Mouse (Mus musculus) kidney, embryonic 16.5 days (tissue): ENCODE results near the gene Sorbs1. TPM values are rescaled to one million over a fixed set of nuclear protein-coding genes. Genes with fewer than 3 reads are reported as not detected.

Source experiments
- ATAC-seq: fragments of 200-750 bp; cut with Nextera tagmentation; 2 replicates; pipeline ENCODE4 v1.8.0; 2017; ENCODE audit warnings: moderate TSS enrichment; ENCODE audit not compliant: low FRiP score, low TSS enrichment
- H3K27ac ChIP-seq: fragments of 300-500 bp; sonication (generic); 2 replicates; pipeline ENCODE4 v1.5.1; 2014; ENCODE audit warnings: low read length
- H3K27me3 ChIP-seq: fragments of 300-500 bp; sonication (generic); 2 replicates; pipeline ENCODE4 v1.6.1; 2014; ENCODE audit warnings: low read length, control low read depth, mixed read lengths; ENCODE audit not compliant: insufficient read depth
- H3K36me3 ChIP-seq: fragments of 300-500 bp; sonication (generic); 2 replicates; pipeline ENCODE4 v1.6.1; 2014; ENCODE audit warnings: low read length, control low read depth, mixed read lengths; ENCODE audit not compliant: insufficient read depth
- H3K4me1 ChIP-seq: fragments of 300-500 bp; sonication (generic); 2 replicates; pipeline ENCODE4 v1.6.1; 2014; ENCODE audit warnings: low read length, control low read depth, mixed read lengths; ENCODE audit not compliant: insufficient read depth
- H3K4me2 ChIP-seq: fragments of 300-500 bp; sonication (generic); replicated peaks from 2 replicates; pipeline ENCODE4 v1.6.1; 2014; ENCODE audit warnings: low read depth, low read length
- H3K4me3 ChIP-seq: fragments of 300-500 bp; sonication (generic); 2 replicates; pipeline ENCODE4 v1.5.1; 2014; ENCODE audit warnings: mild to moderate bottlenecking, low read length
- H3K9ac ChIP-seq: fragments of 300-500 bp; sonication (generic); replicated peaks from 2 replicates; pipeline ENCODE4 v1.6.1; 2014; ENCODE audit warnings: low read length
- H3K9me3 ChIP-seq: fragments of 300-500 bp; sonication (generic); 2 replicates; pipeline ENCODE4 v1.6.1; 2016; ENCODE audit warnings: low read length, control low read depth
- WGBS: fragments of 180-500 bp; shearing (Covaris S2); extraction: QIAGEN DNeasy Blood & Tissue Kit; methylation state at CpG from one replicate; pipeline ENCODE4 v1.1.7; 2014; 5-methylcytosine and 5-hydroxymethylcytosine counted together
- polyA plus RNA-seq: library from polyadenylated mRNA; unstranded; fragments of >200 nt; fragmentation: Nextera tagmentation; extraction: Ambion mirVana; gene quantifications from 2 replicates; pipeline ENCODE4 v1.2.1, GENCODE M21; 2015

Gene Sorbs1
- polyA plus RNA-seq, 1 experiment from 2014 or later: 60.1 TPM

GRCm38 (mm10) chr19:40275401-40276188 lies 238.0 kb downstream of the Sorbs1 start:
- Histone ChIP-seq H3K27me3 (peaks cover 5% of the 10 kb centered on the region; the same call in 1 of the 2 replicates), H3K9me3 (peaks cover 4% of the 10 kb centered on the region), H3K9ac (no peak overlapping the region), H3K36me3 (no peaks in the 10 kb centered on the region), H3K4me2 (no peak overlapping the region), H3K4me3 (no peak overlapping the region), H3K27ac (no peak overlapping the region), H3K4me1 (peaks cover 2% of the 10 kb centered on the region)
- no peak for ATAC-seq
- 83% methylated on average over 14 of the region's 14 CpGs for WGBS

GRCm38 (mm10) chr19:40272674-40273073 lies 240.9 kb downstream of the Sorbs1 start:
- WGBS: 54% methylated on average over 13 of the region's 13 CpGs

GRCm38 (mm10) chr19:40271308-40271892 lies 242.2 kb downstream of the Sorbs1 start, which contains the start of gene Pdlim1:
TSS of gene Pdlim1 (minus strand) at chr19:40271842.
- under 1% methylated on average over 43 of the region's 54 CpGs for WGBS
- H3K27ac ChIP-seq: no peak within 1 kb of the TSS
- H3K36me3 ChIP-seq: no peaks in the 10 kb centered on the region
- peaks cover 7% of the 10 kb centered on the region for H3K4me1 ChIP-seq
- H3K9ac ChIP-seq: peak within 1 kb of the TSS; percentile 74
- ATAC-seq: peak; percentile 95
- H3K4me3 ChIP-seq: peak within 1 kb of the TSS; percentile 69
- peaks cover 2% of the 10 kb centered on the region for H3K9me3 ChIP-seq
- H3K4me2 ChIP-seq: peak within 1 kb of the TSS; percentile 97
- peaks cover 21% of the 10 kb centered on the region; the same call in 1 of the 2 replicates for H3K27me3 ChIP-seq

More at GRCm38 (mm10) chr19:40272674-40273073, 240.9 kb downstream of the Sorbs1 start:
- Histone ChIP-seq H3K27ac (no peak overlapping the region), H3K9ac (no peak overlapping the region), H3K9me3 (peaks cover 4% of the 10 kb centered on the region), H3K4me1 (peaks cover 7% of the 10 kb centered on the region), H3K4me3 (no peak overlapping the region), H3K27me3 (peaks cover 21% of the 10 kb centered on the region; the same call in 1 of the 2 replicates), H3K36me3 (no peaks in the 10 kb centered on the region), H3K4me2 (no peak overlapping the region)
- no peak for ATAC-seq

GRCm38 (mm10) chr19:40270351-40271307 lies 242.9 kb downstream of the Sorbs1 start:
- ATAC-seq: peak; percentile 62
- Histone ChIP-seq H3K36me3 (no peaks in the 10 kb centered on the region), H3K4me2 (peak overlapping the region; percentile 97), H3K9me3 (no peaks in the 10 kb centered on the region), H3K9ac (peak overlapping the region; percentile 74), H3K27me3 (peaks cover 21% of the 10 kb centered on the region; the same call in 1 of the 2 replicates), H3K27ac (no peak overlapping the region), H3K4me3 (peak overlapping the region; percentile 69), H3K4me1 (peaks cover 7% of the 10 kb centered on the region)
- 9% methylated on average over 62 of the region's 63 CpGs for WGBS

GRCm38 (mm10) chr19:40269526-40269925 lies 244.1 kb downstream of the Sorbs1 start:
- Histone ChIP-seq H3K27me3 (peaks cover 21% of the 10 kb centered on the region; the same call in 1 of the 2 replicates), H3K9me3 (no peaks in the 10 kb centered on the region), H3K4me3 (no peak overlapping the region), H3K4me2 (no peak overlapping the region), H3K27ac (no peak overlapping the region), H3K4me1 (peaks cover 7% of the 10 kb centered on the region), H3K36me3 (no peaks in the 10 kb centered on the region), H3K9ac (no peak overlapping the region)
- ATAC-seq: no peak
- 72% methylated on average over 5 of the region's 5 CpGs for WGBS

GRCm38 (mm10) chr19:40268493-40268892 lies 245.1 kb downstream of the Sorbs1 start:
- 63% methylated on average over 3 of the region's 3 CpGs for WGBS
- H3K27me3 ChIP-seq: peaks cover 21% of the 10 kb centered on the region; the same call in 1 of the 2 replicates
- ATAC-seq: no peak
- H3K4me3 ChIP-seq: no peak overlapping the region
- no peaks in the 10 kb centered on the region for H3K36me3 ChIP-seq
- no peak overlapping the region for H3K9ac ChIP-seq
- no peak overlapping the region for H3K4me2 ChIP-seq
- H3K27ac ChIP-seq: no peak overlapping the region
- no peaks in the 10 kb centered on the region for H3K9me3 ChIP-seq
- peaks cover 7% of the 10 kb centered on the region for H3K4me1 ChIP-seq

GRCm38 (mm10) chr19:40267380-40267779 lies 246.2 kb downstream of the Sorbs1 start:
- Histone ChIP-seq H3K27ac (no peak overlapping the region), H3K27me3 (peaks cover 21% of the 10 kb centered on the region; the same call in 1 of the 2 replicates), H3K4me2 (no peak overlapping the region), H3K4me1 (peaks cover 7% of the 10 kb centered on the region), H3K4me3 (no peak overlapping the region), H3K9ac (no peak overlapping the region), H3K36me3 (no peaks in the 10 kb centered on the region), H3K9me3 (no peaks in the 10 kb centered on the region)
- 93% methylated on average over 1 of the region's 1 CpGs for WGBS
- ATAC-seq: no peak

- Histone ChIP-seq H3K27me3 (no peaks in the 10 kb centered on the region), H3K9ac (no peak overlapping the region), H3K4me2 (no peak overlapping the region), H3K36me3 (no peaks in the 10 kb centered on the region), H3K9me3 (no peaks in the 10 kb centered on the region), H3K4me1 (no peaks in the 10 kb centered on the region), H3K4me3 (no peak overlapping the region), H3K27ac (no peak overlapping the region)
- no peak for ATAC-seq
- WGBS: 100% methylated on average over 1 of the region's 1 CpGs
These were observed 254.1 kb downstream of the Sorbs1 start for GRCm38 (mm10) chr19:40259485-40259884.

GRCm38 (mm10) chr19:40257396-40257795 lies 256.2 kb downstream of the Sorbs1 start:
- Histone ChIP-seq H3K36me3 (no peaks in the 10 kb centered on the region), H3K4me2 (no peak overlapping the region), H3K9ac (no peak overlapping the region), H3K4me1 (no peaks in the 10 kb centered on the region), H3K9me3 (no peaks in the 10 kb centered on the region), H3K27me3 (no peaks in the 10 kb centered on the region), H3K4me3 (no peak overlapping the region), H3K27ac (no peak overlapping the region)
- 56% methylated on average over 4 of the region's 4 CpGs for WGBS
- ATAC-seq: no peak
